Comparison of ENCODE assay signal across 11 mouse cellular contexts in genomic region chr9:108157451-108157850, GRCm38 (mm10). TPM values are rescaled to one million over a fixed set of nuclear protein-coding genes. Genes with fewer than 3 reads are reported as not detected.
DNase-seq lines count a peak whose midpoint lies in the region; ATAC-seq lines count a peak whose summit lies in the region.
"Had no signal": no experiment of that assay in that cellular context is flagged by ENCODE, and none has a peak within 500 bp of the region (broad histone marks: within the 10 kb centered on the region; RNA-seq: fewer than 3 reads in every experiment).

No protein-coding gene starts in this region.

- peak; percentile 55 for ATAC-seq in frontal cortex, adult (ENCODE audit: low TSS enrichment)
- ATAC-seq: liver, postnatal 0 days; midbrain, embryonic 13.5 days had no signal

- DNase-seq in frontal cortex, postnatal 10 days (ENCODE audit: low spot score in 2 of 2) = no peak
- DNase-seq in right cerebral cortex, adult 2 months (ENCODE audit: low spot score in 2 of 2) = peak; percentile 70 to 75
- no peak for DNase-seq in right cerebral cortex, postnatal 10 days (ENCODE audit: low spot score in 2 of 2)
- peak; percentile 73 to 77 for DNase-seq in layer of hippocampus, adult 8-10 months (ENCODE audit: low spot score in 2 of 2)
- no peak for DNase-seq in neural tube, embryonic 10.5 days (ENCODE audit: extremely low spot score, low spot score)
- DNase-seq in lung, postnatal 36 days = no peak
- DNase-seq: heart, adult 18-20 months; liver, postnatal 0 days; lung, postnatal 4 days had no signal

RNA-seq across cellular contexts. Expression of gene Bsn, which starts 32.7 kb away (rescaled TPM):
- 100 to 1,000 TPM; 192 to 224 (median 203) TPM for total RNA-seq in layer of hippocampus, adult 8-10 months (2022)

Comparison
In these comparisons a context has a peak if more than half of its experiments do, and no peak if none do; other contexts are left out.
1. DNase-seq: peak in right cerebral cortex, adult 2 months (2 of 2) and layer of hippocampus, adult 8-10 months (2 of 2); none in frontal cortex, postnatal 10 days (0 of 2), right cerebral cortex, postnatal 10 days (0 of 2), neural tube, embryonic 10.5 days (single experiment) and lung, postnatal 36 days (single experiment).